Mouse (Mus musculus): Measurements from ENCODE around the gene Gab3. TPM values are rescaled to one million over a fixed set of nuclear protein-coding genes. Genes with fewer than 3 reads are reported as not detected.
A peak's percentile ranks its signal among the peaks of the same experiment; 100 is the strongest.

The Gab3 gene
- 2.7 and 3.9 TPM in 2 replicates for total RNA-seq (2017)

DNA sequence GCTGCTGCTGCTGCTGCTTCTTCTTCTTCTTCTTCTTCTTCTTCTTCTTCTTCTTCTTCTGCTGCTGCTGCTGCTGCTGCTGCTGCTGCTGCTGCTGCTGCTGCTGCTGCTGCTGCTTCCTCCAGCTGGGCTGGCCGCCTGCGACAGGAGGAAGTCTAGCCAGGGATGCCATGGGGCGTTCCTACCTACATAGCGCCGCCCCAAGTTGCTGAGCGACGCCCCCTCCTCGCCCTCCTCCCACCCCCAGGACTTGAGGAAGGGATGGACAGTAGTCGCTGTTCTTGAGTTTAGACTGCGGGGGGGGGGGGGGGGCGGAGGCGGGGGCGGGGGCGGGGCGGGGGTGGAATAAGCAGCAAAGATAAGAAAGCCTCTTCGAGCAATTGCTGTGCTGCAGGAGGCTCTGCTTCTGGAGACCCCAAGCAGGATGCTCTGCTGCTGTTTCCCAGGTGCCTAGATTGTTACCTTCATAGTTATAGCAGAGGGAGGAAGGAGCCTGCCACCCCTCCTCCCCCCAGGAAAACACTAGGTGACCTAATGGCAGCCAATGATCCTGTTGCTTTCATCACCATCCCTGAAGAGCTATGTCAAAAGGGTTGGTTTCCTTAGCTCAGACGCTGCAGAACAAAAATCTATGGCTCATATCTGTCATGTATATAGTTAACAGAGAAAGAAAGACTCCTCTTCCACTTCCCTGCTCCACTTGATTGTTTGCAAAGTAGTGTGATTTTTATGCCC lies at the start of gene Gab3:
Gene Gab3, minus strand, starts transcription at position 685 of the 735 bp plus-strand sequence.
- ATAC-seq (replicated peaks in 1 of 2; ENCODE audit: insufficient read depth in 1 of 2, low FRiP score in 2 of 2, low TSS enrichment in 1 of 2, low read depth in 1 of 2, poor library complexity in 2 of 2, severe bottlenecking in 2 of 2): peak; percentile 92 to 99

DNA sequence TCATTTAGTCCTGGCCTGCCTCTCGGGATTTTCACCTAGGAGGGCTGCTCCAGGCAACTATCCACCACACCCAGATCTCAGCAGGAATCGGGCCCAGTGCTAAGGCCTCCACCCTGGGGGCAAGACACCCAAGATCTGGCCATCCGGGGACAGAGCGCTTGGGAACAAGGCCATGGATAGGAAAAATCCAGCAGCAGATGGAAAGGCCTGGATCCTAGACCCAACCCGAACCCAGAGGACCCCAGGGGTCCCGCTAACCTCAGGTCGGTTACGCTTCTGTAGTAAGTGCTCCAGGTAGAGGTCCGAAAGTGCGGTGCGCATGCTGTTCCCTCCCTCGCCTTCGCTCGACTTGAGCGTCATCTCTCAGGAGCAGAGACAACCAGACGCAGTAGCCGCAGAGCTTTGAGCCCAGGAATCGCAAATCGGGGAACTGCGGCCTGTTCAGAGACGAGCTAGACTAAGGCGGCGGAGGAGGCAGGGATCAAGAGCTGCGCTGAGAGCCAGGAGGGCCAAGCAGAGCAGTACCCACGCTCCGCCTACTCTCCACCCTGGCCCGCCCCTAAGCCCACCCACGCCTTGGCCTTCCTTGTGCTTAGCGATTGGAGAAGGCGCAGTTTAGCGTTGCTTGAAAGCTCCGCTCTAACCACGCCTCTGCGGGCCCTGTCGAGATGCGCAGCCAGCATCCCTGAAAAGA lies 45.4 kb upstream of the Gab3 start, which contains the start of gene Mpp1:
Gene Mpp1, minus strand, starts transcription at position 550 of the 694 bp plus-strand sequence.
- ATAC-seq (replicated peaks in 1 of 2; ENCODE audit: insufficient read depth in 1 of 2, low FRiP score in 2 of 2, low TSS enrichment in 1 of 2, low read depth in 1 of 2, poor library complexity in 2 of 2, severe bottlenecking in 2 of 2): peak; percentile 99

DNA sequence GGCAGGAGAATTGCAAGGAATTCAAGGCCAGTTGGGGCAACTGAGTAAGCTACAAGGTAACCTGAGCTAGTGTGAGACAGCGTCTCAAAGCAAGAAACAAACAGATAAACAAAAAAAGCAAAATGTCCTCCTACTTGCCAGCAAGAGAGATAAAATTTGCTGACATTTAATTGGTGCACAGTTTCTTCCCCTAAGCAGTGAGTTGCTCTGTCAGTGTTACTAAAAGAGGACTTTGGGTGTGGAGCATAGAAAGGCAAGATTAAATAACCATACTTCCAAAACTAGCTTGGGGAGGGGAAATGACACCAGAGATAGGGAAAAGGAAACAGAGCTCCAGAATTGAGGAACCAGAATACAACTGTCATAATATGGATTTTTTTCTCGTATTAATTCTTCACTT lies 44.2 kb upstream of the Gab3 start:
- ATAC-seq (replicated peaks in 1 of 2; ENCODE audit: insufficient read depth in 1 of 2, low FRiP score in 2 of 2, low TSS enrichment in 1 of 2, low read depth in 1 of 2, poor library complexity in 2 of 2, severe bottlenecking in 2 of 2): no peak

DNA sequence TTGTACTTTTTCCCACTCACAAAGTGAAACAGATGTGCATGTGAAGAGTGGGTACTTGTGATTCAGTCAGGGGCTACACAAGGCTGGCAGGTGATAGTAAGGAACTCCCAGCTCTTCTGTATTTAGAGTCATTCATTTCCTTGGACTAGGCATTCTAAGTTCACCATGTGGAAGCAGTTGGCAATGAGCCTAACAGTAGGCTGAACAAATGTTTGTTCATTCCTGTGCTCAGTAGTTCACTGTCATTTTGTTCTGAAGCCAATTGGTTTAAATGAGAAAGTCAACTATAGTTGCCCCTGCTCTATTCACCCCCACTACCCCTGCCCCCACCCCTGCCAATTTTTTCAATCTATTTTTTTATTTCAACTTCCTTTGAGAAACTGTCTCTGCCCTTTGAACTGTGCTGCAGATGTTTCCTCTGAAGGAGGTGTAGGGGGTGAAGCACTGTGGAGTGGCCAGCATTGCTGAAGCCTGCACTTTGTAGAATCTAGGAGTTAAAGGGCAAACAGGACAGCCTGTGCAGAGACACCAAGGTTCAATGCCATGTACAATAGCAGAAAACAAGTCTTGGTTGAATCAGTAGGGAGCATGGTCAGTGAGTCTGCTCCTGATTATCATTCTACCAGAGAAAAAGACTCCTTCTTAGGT lies 43.2 kb upstream of the Gab3 start:
- ATAC-seq (replicated peaks in 1 of 2; ENCODE audit: insufficient read depth in 1 of 2, low FRiP score in 2 of 2, low TSS enrichment in 1 of 2, low read depth in 1 of 2, poor library complexity in 2 of 2, severe bottlenecking in 2 of 2): no peak

DNA sequence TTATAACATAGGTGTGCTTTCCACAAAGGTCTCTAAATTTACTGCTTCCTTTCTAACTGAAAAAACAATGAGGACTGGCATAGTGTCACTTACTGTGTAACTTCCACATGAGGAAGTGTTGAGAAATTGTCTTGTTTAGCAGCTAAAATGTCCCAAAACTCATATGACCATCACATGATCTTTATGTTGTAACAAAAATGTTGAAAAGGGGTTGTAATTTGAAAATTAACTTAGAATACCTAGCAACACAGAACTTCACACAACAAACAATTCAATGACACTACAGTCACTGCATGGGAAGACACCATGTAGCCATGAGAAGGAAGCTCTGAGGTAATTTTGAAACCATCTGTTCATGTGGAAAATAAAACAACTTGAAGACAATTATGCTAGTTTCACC lies 41.6 kb upstream of the Gab3 start:
- ATAC-seq (replicated peaks in 1 of 2; ENCODE audit: insufficient read depth in 1 of 2, low FRiP score in 2 of 2, low TSS enrichment in 1 of 2, low read depth in 1 of 2, poor library complexity in 2 of 2, severe bottlenecking in 2 of 2): peak in 1 of 2 experiments; percentile 47; a peak in 1 of 4 replicates

DNA sequence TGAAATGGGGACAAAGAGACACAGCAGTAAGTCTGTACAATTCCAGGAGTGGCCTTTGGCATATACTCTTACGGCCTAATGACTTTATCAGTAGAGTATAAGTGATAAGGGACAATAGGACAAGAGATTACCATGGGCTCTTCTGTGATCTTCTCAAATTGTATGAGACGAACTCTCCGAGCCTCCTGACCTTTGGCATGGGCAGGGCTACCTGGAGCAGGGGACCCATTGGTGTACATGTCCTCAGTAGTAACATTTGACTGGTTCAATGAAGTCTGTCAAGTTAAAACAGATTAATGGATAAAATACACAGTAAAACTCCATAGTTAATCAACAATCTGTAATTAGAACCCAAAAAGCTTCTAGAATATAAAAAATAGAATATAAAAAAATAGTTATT lies 40.3 kb upstream of the Gab3 start:
- no peak for ATAC-seq (replicated peaks in 1 of 2; ENCODE audit: insufficient read depth in 1 of 2, low FRiP score in 2 of 2, low TSS enrichment in 1 of 2, low read depth in 1 of 2, poor library complexity in 2 of 2, severe bottlenecking in 2 of 2)

DNA sequence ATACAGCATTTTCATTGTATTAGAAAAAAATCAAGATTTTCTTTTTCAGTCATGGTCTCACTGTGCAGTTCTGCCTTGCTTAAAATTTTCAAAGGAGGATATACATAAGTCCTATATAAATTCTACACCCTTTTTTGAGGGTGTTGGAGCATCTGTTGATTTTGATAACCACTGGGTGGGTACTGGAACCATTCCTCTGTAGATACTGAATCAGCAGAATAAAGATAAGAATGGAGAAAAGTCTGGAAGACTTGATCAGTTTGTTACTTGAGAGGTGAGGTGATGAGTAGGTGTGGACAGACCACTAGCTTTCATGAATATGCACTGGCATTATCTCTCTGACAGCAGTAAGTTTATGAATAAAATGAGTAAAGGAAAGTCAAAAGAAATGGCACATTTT lies 30.3 kb upstream of the Gab3 start:
- ATAC-seq (replicated peaks in 1 of 2; ENCODE audit: insufficient read depth in 1 of 2, low FRiP score in 2 of 2, low TSS enrichment in 1 of 2, low read depth in 1 of 2, poor library complexity in 2 of 2, severe bottlenecking in 2 of 2): no peak

DNA sequence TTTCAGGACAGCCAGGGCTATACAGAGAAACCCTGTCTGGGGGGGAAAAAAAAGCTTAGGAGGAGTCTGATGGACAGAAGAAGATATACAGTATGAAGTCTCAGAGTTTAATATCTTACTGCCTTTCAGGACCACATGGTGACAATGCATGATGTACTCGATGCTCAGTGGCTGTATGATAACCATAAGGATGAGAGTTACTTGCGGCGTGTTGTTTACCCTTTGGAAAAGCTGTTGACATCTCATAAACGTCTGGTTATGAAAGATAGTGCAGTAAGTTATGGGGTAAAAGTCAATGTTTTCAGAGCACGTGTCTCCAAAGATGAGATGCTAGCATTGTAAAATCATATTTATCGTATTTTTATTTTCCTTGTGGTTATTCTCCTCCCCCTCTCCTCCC lies 17.0 kb upstream of the Gab3 start:
- no peak for ATAC-seq (replicated peaks in 1 of 2; ENCODE audit: insufficient read depth in 1 of 2, low FRiP score in 2 of 2, low TSS enrichment in 1 of 2, low read depth in 1 of 2, poor library complexity in 2 of 2, severe bottlenecking in 2 of 2)

DNA sequence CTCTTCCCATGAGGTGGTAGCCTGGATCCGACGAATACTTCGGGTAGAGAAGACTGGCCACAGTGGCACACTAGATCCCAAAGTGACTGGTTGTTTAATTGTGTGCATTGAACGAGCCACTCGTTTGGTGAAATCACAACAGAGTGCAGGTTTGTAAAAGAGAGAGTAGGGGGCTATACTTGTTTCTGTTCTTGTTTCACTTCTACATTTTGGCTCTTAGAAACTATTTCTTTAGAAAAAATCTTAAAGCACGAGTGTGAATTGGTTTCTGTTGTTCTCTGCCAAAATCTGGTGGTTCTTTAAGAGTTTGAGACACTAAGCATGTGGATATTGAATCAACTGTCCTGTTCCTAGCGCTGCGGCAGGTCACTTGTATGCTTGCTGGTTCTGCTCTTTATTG lies 13.5 kb upstream of the Gab3 start:
- no peak for ATAC-seq (replicated peaks in 1 of 2; ENCODE audit: insufficient read depth in 1 of 2, low FRiP score in 2 of 2, low TSS enrichment in 1 of 2, low read depth in 1 of 2, poor library complexity in 2 of 2, severe bottlenecking in 2 of 2)

DNA sequence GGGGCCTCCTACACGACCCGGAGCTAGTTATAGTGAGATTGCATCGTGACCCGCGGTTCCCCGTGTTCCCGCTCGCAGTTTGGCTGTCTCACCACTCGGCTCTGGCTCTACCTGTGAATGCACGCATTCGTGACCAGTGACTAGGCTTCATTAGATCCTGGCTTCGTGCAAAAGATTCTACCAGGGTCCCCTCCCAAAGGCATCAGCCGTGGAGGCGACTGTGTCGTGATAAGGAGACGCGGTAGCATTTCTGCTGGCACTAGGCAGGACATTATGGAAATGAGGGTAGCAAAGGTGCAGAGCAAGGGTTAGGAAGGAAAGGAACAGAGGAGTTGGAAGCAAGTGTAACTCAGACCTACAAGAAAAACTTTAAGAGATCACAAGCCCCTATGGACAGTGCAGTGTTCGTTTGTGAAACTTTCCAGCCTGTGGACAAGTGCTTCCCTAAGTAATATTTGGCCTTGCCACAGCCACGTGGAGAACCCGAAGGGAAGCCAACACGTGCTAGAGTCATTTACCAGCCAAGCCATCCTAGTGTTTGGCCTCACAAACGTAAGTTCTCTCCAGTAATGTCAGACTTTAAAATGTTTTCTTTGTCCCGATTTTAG lies 11.0 kb upstream of the Gab3 start:
- ATAC-seq (replicated peaks in 1 of 2; ENCODE audit: insufficient read depth in 1 of 2, low FRiP score in 2 of 2, low TSS enrichment in 1 of 2, low read depth in 1 of 2, poor library complexity in 2 of 2, severe bottlenecking in 2 of 2): no peak; a peak in 1 of 4 replicates

DNA sequence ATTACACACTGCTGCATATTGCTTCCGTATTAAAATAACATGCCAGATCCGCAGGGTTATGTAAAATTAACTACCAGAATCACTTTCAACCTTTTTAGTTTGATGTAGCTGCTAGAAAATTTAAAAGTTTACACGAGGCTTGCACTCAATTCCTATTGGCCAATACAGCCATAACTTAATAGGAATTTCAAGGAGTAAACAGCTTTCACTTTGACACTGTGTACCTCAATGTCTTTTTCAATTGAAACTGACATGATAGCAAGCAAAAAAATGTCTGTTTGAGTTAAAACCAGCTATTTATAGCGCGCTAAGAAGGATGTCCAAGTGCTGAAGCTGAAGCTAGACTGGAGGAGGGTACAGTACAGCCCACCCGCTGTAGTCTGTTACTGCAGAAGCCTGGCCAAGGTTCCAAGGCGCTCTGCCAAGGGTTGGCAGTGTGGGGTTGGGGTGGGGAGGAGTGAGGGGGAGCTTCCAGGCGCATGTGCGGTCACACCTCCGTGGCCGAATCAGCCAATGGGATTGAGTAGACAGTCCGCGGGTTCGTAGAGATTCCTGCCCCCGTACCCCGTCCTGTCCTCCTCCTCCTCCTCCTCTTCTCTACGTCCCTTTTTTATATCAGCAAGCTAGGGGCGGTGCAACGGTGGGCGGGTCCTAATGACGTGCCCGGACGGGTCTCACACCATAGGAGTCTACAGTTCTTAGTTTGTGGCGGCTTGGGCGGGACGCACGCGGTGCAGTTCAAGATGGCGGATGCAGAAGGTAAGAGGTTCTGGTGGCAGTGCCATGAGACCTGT lies 10.3 kb upstream of the Gab3 start, which contains the start of gene Dkc1:
Gene Dkc1, plus strand, starts transcription at position 486 of the 794 bp plus-strand sequence.
- peak; percentile 98 to 99 for ATAC-seq (replicated peaks in 1 of 2; ENCODE audit: insufficient read depth in 1 of 2, low FRiP score in 2 of 2, low TSS enrichment in 1 of 2, low read depth in 1 of 2, poor library complexity in 2 of 2, severe bottlenecking in 2 of 2)

DNA sequence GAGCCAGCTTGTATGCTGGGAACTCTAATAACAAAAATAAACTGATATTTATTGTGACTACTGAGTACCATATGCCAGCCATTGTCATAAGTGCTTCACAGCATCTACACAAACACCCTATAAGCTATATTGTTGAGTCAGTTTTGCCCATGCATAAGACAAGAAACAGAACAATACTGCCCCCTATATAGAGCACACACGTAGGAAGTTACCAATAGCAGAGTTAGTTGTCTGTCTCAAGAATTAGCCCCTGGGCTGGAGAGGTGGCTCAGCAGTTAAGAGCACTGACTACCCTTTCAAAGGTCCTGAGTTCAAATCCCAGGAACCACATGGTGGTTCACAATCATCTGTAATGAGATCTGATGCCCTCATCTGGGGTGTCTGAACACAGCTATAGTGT lies 396 bp upstream of the Gab3 start:
- ATAC-seq (replicated peaks in 1 of 2; ENCODE audit: insufficient read depth in 1 of 2, low FRiP score in 2 of 2, low TSS enrichment in 1 of 2, low read depth in 1 of 2, poor library complexity in 2 of 2, severe bottlenecking in 2 of 2): no peak; a peak in 1 of 4 replicates

DNA sequence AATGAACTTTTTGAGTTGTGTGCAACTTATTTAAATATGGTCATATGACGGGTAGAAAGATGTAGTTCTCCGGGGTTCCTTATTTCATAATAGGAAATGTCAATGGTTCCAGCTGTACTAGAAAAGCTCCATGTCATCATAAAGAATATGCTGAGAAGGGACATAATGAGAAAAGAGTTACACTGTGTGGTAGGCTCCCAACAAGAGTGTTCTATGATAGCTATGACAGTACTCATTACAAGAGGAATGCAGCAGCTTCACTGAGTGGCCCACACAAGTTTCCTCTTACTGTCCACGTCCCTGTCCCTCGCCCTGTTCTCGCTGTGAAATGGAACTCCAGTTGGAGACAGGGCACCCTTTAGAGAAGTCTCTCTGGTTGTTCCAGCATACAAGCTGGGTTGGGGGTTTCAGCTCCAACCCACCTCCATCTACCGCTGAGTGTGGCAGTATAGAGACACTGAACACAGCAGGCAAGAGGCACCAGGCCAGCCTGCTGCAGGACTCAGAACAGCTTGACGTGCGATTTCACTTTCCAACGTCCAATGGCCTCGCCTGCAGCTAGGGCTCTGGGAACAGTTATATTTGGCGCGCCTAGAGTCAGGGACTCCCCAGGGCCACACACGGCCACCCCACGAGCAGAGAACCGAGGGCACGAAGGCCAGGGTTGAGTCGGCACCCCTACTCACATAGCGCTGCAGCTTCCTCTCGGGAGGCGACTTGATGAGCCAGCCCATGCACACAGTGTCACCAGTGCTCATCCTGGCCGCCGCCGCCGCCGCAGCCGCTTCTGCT lies 1.1 kb downstream of the Gab3 start:
- peak; percentile 66 to 71 for ATAC-seq (replicated peaks in 1 of 2; ENCODE audit: insufficient read depth in 1 of 2, low FRiP score in 2 of 2, low TSS enrichment in 1 of 2, low read depth in 1 of 2, poor library complexity in 2 of 2, severe bottlenecking in 2 of 2)

DNA sequence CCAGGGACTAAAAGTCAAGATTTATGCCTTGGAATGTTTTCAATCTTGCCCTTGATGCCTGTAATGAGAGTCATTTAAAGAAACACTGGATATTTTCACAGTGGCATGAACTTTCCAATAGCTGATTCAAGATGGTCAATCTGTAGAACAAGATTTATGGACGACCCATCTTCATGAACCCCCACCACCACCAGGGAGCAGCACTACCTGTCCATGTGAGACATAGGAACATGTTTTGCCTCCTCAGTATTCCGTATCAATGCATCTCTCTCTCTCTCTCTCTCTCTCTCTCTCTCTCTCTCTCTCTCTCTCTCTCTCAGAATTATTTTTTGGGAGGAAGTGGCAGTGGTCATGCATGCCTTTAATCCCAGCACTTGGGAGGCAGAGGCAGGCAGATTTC lies 2.9 kb downstream of the Gab3 start:
- no peak for ATAC-seq (replicated peaks in 1 of 2; ENCODE audit: insufficient read depth in 1 of 2, low FRiP score in 2 of 2, low TSS enrichment in 1 of 2, low read depth in 1 of 2, poor library complexity in 2 of 2, severe bottlenecking in 2 of 2)

DNA sequence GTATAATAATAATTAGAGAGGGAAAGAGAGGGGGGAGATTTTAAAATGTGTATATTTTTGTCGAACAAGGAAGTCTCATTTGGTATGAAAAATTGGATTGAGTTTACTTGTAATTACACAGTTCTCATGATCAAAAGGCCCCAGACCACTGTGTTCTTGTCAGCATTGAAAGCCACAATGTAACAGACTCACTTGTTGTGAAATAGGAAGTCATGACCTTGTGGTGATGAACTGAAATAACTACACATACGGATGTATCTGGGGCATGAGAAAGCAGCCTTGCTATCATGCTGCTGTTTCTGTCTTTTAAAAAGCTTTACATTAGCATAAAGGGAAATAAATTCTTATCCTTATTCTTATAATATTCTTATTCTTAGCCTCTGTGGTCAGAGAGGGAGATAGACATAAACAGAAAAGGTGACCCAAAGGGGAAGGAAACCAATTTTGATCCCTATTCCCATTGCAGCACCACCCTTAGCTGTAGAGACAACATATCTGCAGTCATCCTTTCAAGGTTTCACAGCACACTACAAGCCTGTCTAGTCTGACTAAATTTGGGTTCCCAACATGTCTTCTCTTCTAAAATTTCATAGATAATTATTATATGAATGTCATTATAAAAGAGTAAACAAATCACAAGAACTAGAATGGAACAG lies 29.0 kb downstream of the Gab3 start:
- ATAC-seq (replicated peaks in 1 of 2; ENCODE audit: insufficient read depth in 1 of 2, low FRiP score in 2 of 2, low TSS enrichment in 1 of 2, low read depth in 1 of 2, poor library complexity in 2 of 2, severe bottlenecking in 2 of 2): peak; percentile 82 to 92; a peak in 3 of 4 replicates

All from hematopoietic stem cell, adult 5-6 weeks (primary cell).